Mouse (Mus musculus) erythroblast, adult 5-6 weeks (primary cell): ENCODE measurements around the gene Nxpe2. TPM values are rescaled to one million over a fixed set of nuclear protein-coding genes. Genes with fewer than 3 reads are reported as not detected.
"Not testable (repeated sequence)": the region's sequence is repeated elsewhere in the genome, so short reads cannot be mapped to it uniquely, and the experiment has no call there.

Experiments used
- ATAC-seq: replicated peaks from 2 replicates; pipeline ENCODE4 v1.8.0; 2016; ENCODE audit warnings: moderate number of reproducible peaks, mild to moderate bottlenecking, moderate TSS enrichment, inconsistent platforms; ENCODE audit not compliant: poor library complexity, low FRiP score, severe bottlenecking
- total RNA-seq, 2 experiments: library from RNA; stranded (forward) in 1 of 2; stranded (reverse) in 1 of 2; fragments of 150-400 nt in 1 of 2; fragments of 200-764, 138-1000 nt in 1 of 2; gene quantifications; 2 replicates each; pipeline versions ENCODE4 v1.2.3 to v1.2.4; 2015 to 2017; ENCODE audit warnings: low replicate concordance in 2 of 2

Gene Nxpe2
- total RNA-seq, 2 experiments from 2014 or later: 785 to 890 TPM

- no peak for ATAC-seq
Observed at GRCm38 (mm10) chr9:48311241-48311640, 42.0 kb downstream of the Nxpe2 start.

- ATAC-seq: not testable (repeated sequence)
Observed at GRCm38 (mm10) chr9:48303564-48303963, 49.7 kb downstream of the Nxpe2 start.

- ATAC-seq: no peak
Observed at GRCm38 (mm10) chr9:48298983-48299382, 54.3 kb downstream of the Nxpe2 start.

GRCm38 (mm10) chr9:48294754-48295153 is 58.5 kb downstream of the Nxpe2 start:
- ATAC-seq: no peak

- ATAC-seq: no peak
Observed at GRCm38 (mm10) chr9:48290281-48290680, 63.0 kb downstream of the Nxpe2 start.

- no peak for ATAC-seq
Observed at GRCm38 (mm10) chr9:48284221-48284620, 69.0 kb downstream of the Nxpe2 start.

GRCm38 (mm10) chr9:48276831-48277230 is 76.4 kb downstream of the Nxpe2 start:
- no peak for ATAC-seq

Other genes with a start within 250 kb of the Nxpe2 start
- 34.1 and 36.3 TPM in 2 replicates for gene Nxpe4, start 191.4 kb downstream of the Nxpe2 start, total RNA-seq (2015; ENCODE audit: low replicate concordance)
- 35.2 and 35.4 TPM in 2 replicates for gene Nxpe4, start 191.4 kb downstream of the Nxpe2 start, total RNA-seq (2017; ENCODE audit: low replicate concordance)
- gene Rexo2, start 127.2 kb upstream of the Nxpe2 start, total RNA-seq (2015; ENCODE audit: low replicate concordance): 47.8 and 50.8 TPM in 2 replicates
- gene Rexo2, start 127.2 kb upstream of the Nxpe2 start, total RNA-seq (2017; ENCODE audit: low replicate concordance): 26.6 and 36.7 TPM in 2 replicates
- 29.2 and 38.9 TPM in 2 replicates for gene Rbm7, start 141.8 kb upstream of the Nxpe2 start, total RNA-seq (2015; ENCODE audit: low replicate concordance)
- gene Rbm7, start 141.8 kb upstream of the Nxpe2 start, total RNA-seq (2017; ENCODE audit: low replicate concordance): 31.5 and 31.8 TPM in 2 replicates
- not detected in 2 replicates for gene Gm5617, start 142.0 kb upstream of the Nxpe2 start, total RNA-seq (2015; ENCODE audit: low replicate concordance)
- gene Gm5617, start 142.0 kb upstream of the Nxpe2 start, total RNA-seq (2017; ENCODE audit: low replicate concordance): 1.6 and 3.2 TPM in 2 replicates